Mouse (Mus musculus): ENCODE results near the gene Chd2.
A peak's percentile ranks its signal among the peaks of the same experiment; 100 is the strongest.

Chd2 gene

GRCm38 (mm10) chr7:73561492-73562055, 19.9 kb upstream of the Chd2 start:
- no peak for DNase-seq

GRCm38 (mm10) chr7:73560811-73561210, 19.2 kb upstream of the Chd2 start:
- no peak for DNase-seq

- no peak for DNase-seq
Measured at GRCm38 (mm10) chr7:73559853-73560190, 18.2 kb upstream of the Chd2 start.

- DNase-seq = no peak
Measured at GRCm38 (mm10) chr7:73559170-73559852, 17.7 kb upstream of the Chd2 start.

- peak; percentile 99 for DNase-seq
Measured at GRCm38 (mm10) chr7:73558293-73559169, 16.9 kb upstream of the Chd2 start.

GRCm38 (mm10) chr7:73557671-73558265, 16.1 kb upstream of the Chd2 start:
- no peak for DNase-seq

- DNase-seq = no peak
Measured at GRCm38 (mm10) chr7:73556688-73557667, 15.3 kb upstream of the Chd2 start.

GRCm38 (mm10) chr7:73555918-73556580, 14.4 kb upstream of the Chd2 start:
- no peak for DNase-seq

- no peak for DNase-seq
Measured at GRCm38 (mm10) chr7:73554849-73555248, 13.2 kb upstream of the Chd2 start.

GRCm38 (mm10) chr7:73553160-73553559, 11.5 kb upstream of the Chd2 start:
- DNase-seq = no peak

- no peak for DNase-seq
Measured at GRCm38 (mm10) chr7:73552054-73552750, 10.6 kb upstream of the Chd2 start.

- no peak for DNase-seq
Measured at GRCm38 (mm10) chr7:73551370-73551769, 9.7 kb upstream of the Chd2 start.

- no peak for DNase-seq
Measured at GRCm38 (mm10) chr7:73548051-73548450, 6.4 kb upstream of the Chd2 start.

GRCm38 (mm10) chr7:73546561-73547510, 5.2 kb upstream of the Chd2 start:
- no peak for DNase-seq

- no peak for DNase-seq
Measured at GRCm38 (mm10) chr7:73545004-73545403, 3.4 kb upstream of the Chd2 start.

GRCm38 (mm10) chr7:73542131-73542853, 662 bp upstream of the Chd2 start:
- no peak for DNase-seq

- DNase-seq = no peak
Measured at GRCm38 (mm10) chr7:73541079-73541390, 595 bp downstream of the Chd2 start.

GRCm38 (mm10) chr7:73540202-73541078, 1.2 kb downstream of the Chd2 start:
- DNase-seq = no peak

All from lung, postnatal 14 days (tissue).